Mouse (Mus musculus) lung, adult 2 months (tissue): ENCODE measurements around the gene Gbp6.

Experiments
- CTCF ChIP-seq: fragments of 200-500 bp; IDR thresholded peaks from 2 replicates; pipeline ENCODE4 v1.5.1; 2011; ENCODE audit warnings: mild to moderate bottlenecking, low read length, control low read depth; ENCODE audit not compliant: insufficient read depth
- POLR2A ChIP-seq: fragments of 200-500 bp; IDR thresholded peaks from 2 replicates; pipeline ENCODE4 v1.6.1; 2011; ENCODE audit warnings: low read depth, mild to moderate bottlenecking, control low read depth, low read length, borderline replicate concordance; ENCODE audit errors: extremely low read depth

DNA sequence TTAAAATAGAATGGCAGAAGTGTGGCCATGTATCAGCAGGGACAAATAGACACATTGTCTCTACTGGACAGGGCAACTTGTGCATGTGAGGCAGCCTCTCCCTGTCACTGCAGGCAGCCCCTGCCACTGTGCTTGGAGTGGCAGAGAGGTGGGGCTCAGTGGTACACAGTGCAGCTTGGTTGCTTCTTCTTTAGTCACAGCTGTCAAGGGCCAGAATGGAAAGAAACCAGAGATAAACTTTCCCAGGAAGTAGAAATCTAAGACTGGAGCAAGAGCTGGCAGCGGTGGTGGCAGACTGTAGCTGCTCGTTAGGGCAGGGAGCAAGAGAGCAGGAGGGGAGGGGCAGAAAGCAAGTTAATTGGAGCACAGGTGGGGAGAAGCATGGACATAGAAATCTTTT, 8.0 kb upstream of the Gbp6 start:
- TF ChIP-seq POLR2A = no peak
- TF ChIP-seq CTCF = no peak
